Mouse (Mus musculus) naive thymus-derived CD4-positive, alpha-beta T cell, adult 5 months (primary cell): ENCODE measurements around the gene Dyx1c1. TPM values are rescaled to one million over a fixed set of nuclear protein-coding genes. Genes with fewer than 3 reads are reported as not detected.

Experiments
- polyA plus RNA-seq: library from polyadenylated mRNA; unstranded; fragments of 100-300 nt; shearing (Covaris generic); gene quantifications from one replicate; pipeline ENCODE4 v1.2.1, GENCODE M21; 2017

Gene Dyx1c1
- 1.4 TPM for polyA plus RNA-seq

DNA sequence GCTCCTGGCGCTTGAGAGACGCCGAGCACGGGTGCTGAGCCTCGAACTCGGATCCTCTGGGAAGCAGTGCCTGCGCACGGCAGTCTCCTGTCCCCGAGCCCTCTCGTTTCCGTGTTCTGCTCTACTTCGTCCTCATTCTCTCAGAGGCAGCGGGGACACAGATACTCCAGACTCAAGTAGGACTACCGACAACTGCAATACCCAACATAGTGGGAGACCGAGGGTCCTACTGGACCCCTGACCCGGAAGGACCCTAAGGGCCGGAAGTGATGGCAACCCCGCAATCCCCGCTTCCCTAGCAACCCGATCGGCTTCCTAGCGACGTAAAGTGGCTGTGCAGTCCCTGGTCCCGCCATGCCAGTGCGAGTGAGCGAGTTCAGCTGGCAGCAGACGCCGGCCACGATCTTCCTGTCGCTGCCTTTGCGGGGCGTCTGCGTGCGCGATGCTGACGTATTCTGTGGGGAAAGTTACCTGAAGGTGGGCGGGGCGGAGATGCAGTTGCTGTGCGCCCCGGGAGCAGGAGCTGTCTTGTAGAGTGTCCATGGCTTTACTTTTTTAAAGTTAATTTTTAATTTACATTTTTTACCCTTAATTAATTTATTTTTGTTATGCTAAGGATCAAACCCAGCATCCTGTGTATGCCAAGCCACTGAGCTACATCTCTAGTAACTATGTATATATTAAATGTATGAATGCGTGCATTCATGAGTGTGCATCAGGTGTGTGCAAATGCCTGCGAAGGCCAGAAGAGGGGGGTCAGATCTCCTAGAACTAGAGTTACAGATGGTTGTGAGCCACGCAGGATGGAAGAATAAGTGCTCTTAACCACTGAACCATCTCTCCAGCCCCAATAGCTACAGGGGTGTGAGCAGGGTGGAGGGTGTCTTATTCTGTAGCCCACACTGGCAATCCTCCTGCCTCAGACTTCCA is at the start of gene Dyx1c1, which contains the start of gene Gm44503:
TSS of gene Dyx1c1 (plus strand) at position 265 of the 930 bp plus-strand sequence.
TSS of gene Gm44503 (plus strand) at position 332 of the 930 bp plus-strand sequence.

GRCm38 (mm10) chr9:72925021-72925934 is 33.3 kb upstream of the Dyx1c1 start, which contains the start of gene Pygo1:
Gene Pygo1, plus strand, starts transcription at chr9:72925645.

DNA sequence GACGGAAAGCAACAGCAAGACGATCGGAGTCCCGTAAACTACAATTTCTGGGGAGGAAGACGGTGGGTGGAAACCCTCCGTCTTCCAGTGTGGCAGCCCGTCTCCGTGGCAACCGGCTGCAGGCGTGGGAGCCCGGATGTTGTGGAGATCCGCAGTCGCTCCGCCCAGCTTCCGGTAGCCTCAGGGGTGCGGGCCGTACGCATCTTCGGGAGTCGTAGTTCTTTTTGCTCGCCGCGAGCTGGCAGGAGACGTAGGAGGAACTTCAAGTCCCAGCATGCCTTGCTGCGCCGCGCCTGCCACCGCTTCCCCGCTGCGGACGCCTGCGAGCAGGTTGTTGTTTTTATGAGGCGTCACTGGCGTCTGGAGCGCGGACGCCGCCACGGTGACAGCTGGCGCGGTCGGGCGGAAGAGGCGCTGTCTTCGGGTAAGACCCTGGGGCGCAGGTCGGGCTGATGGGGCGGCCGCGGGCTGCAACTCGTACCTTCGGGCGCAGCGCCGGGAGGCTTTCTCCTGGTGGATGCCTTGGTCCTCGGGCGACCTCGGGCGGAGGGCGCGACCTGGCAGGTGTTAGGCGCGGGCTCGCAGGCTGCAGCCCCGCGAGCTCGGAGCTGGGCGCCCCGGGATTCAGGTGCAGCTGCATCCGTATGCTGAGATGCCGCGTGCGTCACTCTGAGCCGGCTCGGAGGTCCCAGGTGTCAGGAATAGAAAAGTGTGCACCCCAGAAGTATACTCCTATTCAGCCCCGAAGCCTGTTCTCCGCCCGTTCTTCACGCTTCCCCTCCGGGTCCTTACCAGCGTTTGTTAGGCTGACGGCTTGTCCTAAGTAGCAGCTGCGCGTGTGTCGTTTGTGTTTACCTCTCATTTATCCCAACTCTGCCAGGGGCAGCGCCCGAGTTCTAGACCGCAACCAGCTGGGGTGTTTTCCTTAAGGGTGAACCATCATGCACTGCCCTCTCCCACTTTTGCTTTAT is 26.9 kb downstream of the Dyx1c1 start, which contains the start of the genes Ccpg1os and Ccpg1:
TSS of gene Ccpg1os (minus strand) at position 133 of the 971 bp plus-strand sequence.
TSS of gene Ccpg1 (plus strand) at position 180 of the 971 bp plus-strand sequence.

Other genes starting within 250 kb of the Dyx1c1 start
- gene Prtg, start 151.9 kb upstream of the Dyx1c1 start, polyA plus RNA-seq: not detected
- not detected for gene Pygo1, start 33.1 kb upstream of the Dyx1c1 start, polyA plus RNA-seq
- gene Gm44503, start 67 bp downstream of the Dyx1c1 start, polyA plus RNA-seq: not detected
- gene Ccpg1os, start 26.6 kb downstream of the Dyx1c1 start, polyA plus RNA-seq: 3.3 TPM
- 126 TPM for gene Ccpg1, start 26.6 kb downstream of the Dyx1c1 start, polyA plus RNA-seq
- 11.9 TPM for gene Pigb, start 81.6 kb downstream of the Dyx1c1 start, polyA plus RNA-seq
- 36.3 TPM for gene Rab27a, start 86.1 kb downstream of the Dyx1c1 start, polyA plus RNA-seq
- 0.20 TPM for gene Khdc3, start 143.1 kb downstream of the Dyx1c1 start, polyA plus RNA-seq
- gene Gm20509, start 143.7 kb downstream of the Dyx1c1 start, polyA plus RNA-seq: not detected
- gene Rsl24d1, start 154.6 kb downstream of the Dyx1c1 start, polyA plus RNA-seq: 77.1 TPM